29 mouse cellular contexts compared by ENCODE assay signal in genomic region chr7:49433945-49434344, GRCm38 (mm10).
"Had no signal": no experiment of that assay in that cellular context is flagged by ENCODE, and none has a peak within 500 bp of the region (broad histone marks: within the 10 kb centered on the region; RNA-seq: fewer than 3 reads in every experiment).

No protein-coding gene starts in this region.

- DNase-seq: cerebellum, adult 2 months; cerebellum, adult 8-10 months; cerebellum, adult 9-10 months; cerebellum, adult 9-11 months; cerebellum, postnatal 10 days; cerebellum, postnatal 14 days; cerebellum, postnatal 25 days; cerebellum, postnatal 36 days; embryo, embryonic 11 days; forebrain, postnatal 0 days; gastrocnemius, adult 2 months; gastrocnemius, postnatal 10 days; gastrocnemius, postnatal 14 days; gastrocnemius, postnatal 25 days; gastrocnemius, postnatal 36 days; heart, adult 11 months; heart, adult 18-20 months; heart, adult 2 months had no signal

- H3K4me3 ChIP-seq: embryonic facial prominence, embryonic 10.5 days; embryonic facial prominence, embryonic 12.5 days; embryonic facial prominence, embryonic 13.5 days; embryonic facial prominence, embryonic 15.5 days; erythroblast, embryonic 14.5 days; forebrain, embryonic 10.5 days; forebrain, embryonic 12.5 days; forebrain, embryonic 13.5 days; forebrain, embryonic 15.5 days; gastrocnemius, adult 2 months; heart, adult 2 months had no signal

- H3K4me1 ChIP-seq: forebrain, embryonic 15.5 days had no signal

- H3K9me3 ChIP-seq: embryonic facial prominence, embryonic 10.5 days; embryonic facial prominence, embryonic 12.5 days; embryonic facial prominence, embryonic 13.5 days; embryonic facial prominence, embryonic 15.5 days; forebrain, embryonic 10.5 days; forebrain, embryonic 12.5 days; forebrain, embryonic 13.5 days; forebrain, embryonic 15.5 days had no signal

- H3K4me2 ChIP-seq: embryonic facial prominence, embryonic 12.5 days; embryonic facial prominence, embryonic 13.5 days; embryonic facial prominence, embryonic 15.5 days; forebrain, embryonic 12.5 days; forebrain, embryonic 13.5 days; forebrain, embryonic 15.5 days had no signal

- H3K9ac ChIP-seq: embryonic facial prominence, embryonic 12.5 days; embryonic facial prominence, embryonic 13.5 days; embryonic facial prominence, embryonic 15.5 days; forebrain, embryonic 12.5 days; forebrain, embryonic 13.5 days; forebrain, embryonic 15.5 days; forebrain, postnatal 0 days had no signal

- H3K27me3 ChIP-seq: embryonic facial prominence, embryonic 12.5 days; embryonic facial prominence, embryonic 13.5 days; embryonic facial prominence, embryonic 15.5 days; forebrain, embryonic 12.5 days; forebrain, embryonic 13.5 days; forebrain, embryonic 15.5 days had no signal

- H3K36me3 ChIP-seq: embryonic facial prominence, embryonic 10.5 days; embryonic facial prominence, embryonic 12.5 days; embryonic facial prominence, embryonic 13.5 days; embryonic facial prominence, embryonic 15.5 days; forebrain, embryonic 10.5 days; forebrain, embryonic 12.5 days; forebrain, embryonic 15.5 days had no signal

- H3K27ac ChIP-seq: embryonic facial prominence, embryonic 10.5 days; embryonic facial prominence, embryonic 12.5 days; embryonic facial prominence, embryonic 13.5 days; embryonic facial prominence, embryonic 15.5 days; forebrain, embryonic 10.5 days; forebrain, embryonic 12.5 days; forebrain, embryonic 13.5 days; forebrain, embryonic 15.5 days; gastrocnemius, adult 2 months; heart, adult 2 months had no signal

- ATAC-seq: forebrain, embryonic 13.5 days; forebrain, embryonic 14.5 days; forebrain, embryonic 15.5 days; forebrain, embryonic 16.5 days; forebrain, postnatal 0 days had no signal
